Mouse (Mus musculus) olfactory bulb, adult 2 months (tissue): ENCODE results near the gene Dhrs11.

ENCODE experiments used
- CTCF ChIP-seq: fragments of 200-500 bp; IDR thresholded peaks from 2 replicates; pipeline ENCODE4 v1.5.1; 2012; ENCODE audit warnings: low read depth, mild to moderate bottlenecking, low read length, moderate library complexity; ENCODE audit not compliant: insufficient read depth
- POLR2A ChIP-seq: fragments of 200-500 bp; IDR thresholded peaks from 2 replicates; pipeline ENCODE4 v1.6.1; 2012; ENCODE audit warnings: mild to moderate bottlenecking, low read depth, low read length, moderate library complexity; ENCODE audit not compliant: insufficient read depth

- TF ChIP-seq POLR2A (no peak), CTCF (peak; percentile 94)
Observed at GRCm38 (mm10) chr11:84813724-84814510, 14.9 kb downstream of the Dhrs11 start.
